Mouse (Mus musculus): Measurements from ENCODE around the gene Olfr1338.

DNA sequence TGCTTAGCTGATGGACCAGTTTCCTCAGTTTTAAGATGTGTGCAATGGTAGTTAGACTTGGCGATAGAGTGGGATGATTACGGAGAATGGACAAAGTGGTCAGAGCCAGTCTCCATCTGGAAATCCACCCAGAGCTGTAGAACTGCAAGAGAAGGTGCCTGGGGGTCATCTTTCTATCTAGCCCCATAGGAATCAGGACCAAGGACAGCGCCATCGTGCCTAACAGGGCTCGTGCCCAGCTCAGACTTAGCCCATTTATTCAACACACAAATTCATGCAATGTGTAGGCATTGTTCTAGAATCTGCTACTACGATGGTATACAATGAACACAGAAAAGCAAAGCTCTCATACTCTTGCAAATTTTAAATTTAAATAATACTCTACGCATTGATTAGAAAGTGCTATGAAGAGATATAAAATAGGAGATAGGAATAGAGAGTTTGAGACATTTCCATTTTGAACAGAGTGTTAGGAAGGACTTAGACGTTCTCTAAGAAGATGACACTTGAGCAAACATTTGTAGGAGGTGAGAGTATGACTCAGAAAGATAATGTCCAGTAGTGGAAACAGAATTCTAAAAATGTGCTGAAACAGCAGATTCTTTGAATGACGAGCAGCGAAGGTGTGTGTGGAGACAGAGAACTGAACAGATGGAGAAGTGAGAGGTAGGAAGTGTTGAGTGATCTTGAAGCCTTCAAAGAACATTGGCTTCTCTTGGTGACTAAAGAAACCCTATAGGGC is 36.6 kb downstream of the Olfr1338 start:
- TF ChIP-seq ETS1 (conservative IDR thresholded peaks at IDR 0.05; ENCODE audit: low read depth, low read length) = no peak
- no peak for TF ChIP-seq USF1 (IDR thresholded peaks at IDR 0.05; ENCODE audit: low read depth, low read length)
- TF ChIP-seq CTCF (conservative IDR thresholded peaks at IDR 0.05 in 1 of 2, IDR thresholded peaks at IDR 0.05 in 1 of 2; ENCODE audit: low read depth in 2 of 2, low read length in 2 of 2) = no peak
- no peak for TF ChIP-seq POLR2A (IDR thresholded peaks at IDR 0.05; ENCODE audit: low read depth, low read length)
- TF ChIP-seq SIN3A (IDR thresholded peaks at IDR 0.05; ENCODE audit: low read length) = no peak
- no peak for TF ChIP-seq EP300 (IDR thresholded peaks at IDR 0.05; ENCODE audit: low read length)
- no peak for TF ChIP-seq PAX5 (IDR thresholded peaks at IDR 0.05; ENCODE audit: low read length)
- no peak for TF ChIP-seq RAD21 (IDR thresholded peaks at IDR 0.05; ENCODE audit: low read depth, low read length)
- no peak for TF ChIP-seq RCOR1 (conservative IDR thresholded peaks at IDR 0.05; ENCODE audit: low read depth, low read length)
- TF ChIP-seq JUND (conservative IDR thresholded peaks at IDR 0.05; ENCODE audit: low read depth, low read length) = no peak
- TF ChIP-seq ZMIZ1 (IDR thresholded peaks at IDR 0.05; ENCODE audit: low read depth, low read length) = no peak
- TF ChIP-seq GABPA (IDR thresholded peaks at IDR 0.05; ENCODE audit: insufficient replicate concordance, low read depth, low read length) = no peak
- TF ChIP-seq SMC3 (IDR thresholded peaks at IDR 0.05; ENCODE audit: low read depth, low read length) = no peak

All from CH12.LX (cell line).